Mouse (Mus musculus): Measurements from ENCODE around the gene Il11ra1.

DNA sequence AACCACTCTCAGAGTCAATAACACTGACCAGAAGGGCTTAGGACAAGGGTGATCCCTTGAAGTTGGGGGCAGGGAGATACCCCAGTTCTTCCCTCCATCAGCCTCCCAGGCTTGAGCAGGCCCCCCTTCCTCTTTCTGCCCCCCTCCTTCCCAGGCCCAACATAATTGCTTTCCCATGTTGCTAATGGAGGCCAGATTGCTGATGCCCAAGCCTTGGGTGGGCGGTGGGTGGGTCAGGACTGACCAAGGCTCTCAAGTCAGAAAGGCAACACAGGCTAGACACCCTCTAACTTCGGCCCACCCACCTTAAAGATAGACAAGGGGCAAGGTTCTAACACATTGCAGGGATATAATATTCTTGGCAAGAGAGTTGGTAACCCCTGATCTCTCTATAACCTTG is 44.3 kb upstream of the Il11ra1 start:
- TF ChIP-seq EP300 (IDR thresholded peaks at IDR 0.05; ENCODE audit: insufficient read depth, low read depth, low read length) (no peak), POLR2A (IDR thresholded peaks at IDR 0.05; ENCODE audit: insufficient read depth, low read length) (no peak)
